Mouse (Mus musculus) left cerebral cortex, adult 8-10 months (tissue): Measurements from ENCODE around the gene Fbxw25. TPM values are rescaled to one million over a fixed set of nuclear protein-coding genes. Genes with fewer than 3 reads are reported as not detected.
"Not testable (repeated sequence)": the region's sequence is repeated elsewhere in the genome, so short reads cannot be mapped to it uniquely, and the experiment has no call there.

Experiments
- DNase-seq, 2 experiments: peaks; one replicate each; pipeline ENCODE4 v3.0.0; 2022; ENCODE audit warnings: low spot score in 2 of 2
- total RNA-seq, 4 experiments: library from RNA; stranded (reverse); gene quantifications; 2 replicates each; pipeline ENCODE4 v1.2.4; 2022

Gene Fbxw25
- not detected for total RNA-seq

DNA sequence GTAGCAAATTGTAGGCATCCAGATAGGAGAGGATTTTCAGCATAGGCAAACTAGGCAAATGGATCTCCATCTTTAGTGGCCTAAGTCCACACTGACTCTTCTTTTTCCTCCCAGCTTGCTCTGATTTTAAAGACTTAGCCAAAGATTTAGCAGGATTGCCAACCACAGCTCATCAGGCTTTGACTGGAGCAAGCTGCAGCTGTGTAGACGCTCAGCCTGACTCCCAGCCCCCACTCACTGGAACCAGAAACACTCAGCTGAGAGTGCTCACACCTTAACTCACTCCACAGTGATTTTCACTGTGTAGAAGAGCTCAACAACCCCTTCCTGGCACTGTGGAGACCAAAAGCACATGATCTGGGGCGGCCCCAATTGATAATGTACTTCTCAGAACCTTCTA lies at the start of gene Fbxw25:
Gene Fbxw25 (minus strand): TSS at position 101 of the 400 bp plus-strand sequence.
- not testable (repeated sequence) for DNase-seq

DNA sequence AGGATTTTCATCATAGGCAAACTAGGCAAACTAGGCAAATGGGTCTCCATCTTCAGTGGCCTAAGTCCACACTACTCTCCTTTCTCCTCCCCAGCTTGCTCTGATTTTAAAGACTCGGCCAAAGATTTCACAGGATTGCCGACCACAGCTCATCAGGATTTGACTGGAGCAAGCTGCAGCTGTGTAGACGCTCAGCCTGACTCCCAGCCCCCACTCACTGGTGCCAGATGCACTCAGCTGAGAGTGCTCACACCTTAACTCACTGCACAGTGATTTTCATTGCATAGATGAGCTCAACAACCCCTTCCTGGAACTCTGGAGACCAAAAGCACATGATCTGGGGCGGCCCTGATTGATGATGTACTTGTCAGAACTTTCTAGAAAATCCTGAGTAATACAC lies 38.1 kb upstream of the Fbxw25 start, which contains the start of gene Fbxw18:
Gene Fbxw18 (minus strand): TSS at position 101 of the 400 bp plus-strand sequence.
- DNase-seq: not testable (repeated sequence)

- peak in 1 of 2 experiments; percentile 6 for DNase-seq
These were observed 20.8 kb upstream of the Fbxw25 start for GRCm38 (mm10) chr9:109685299-109685698.

DNA sequence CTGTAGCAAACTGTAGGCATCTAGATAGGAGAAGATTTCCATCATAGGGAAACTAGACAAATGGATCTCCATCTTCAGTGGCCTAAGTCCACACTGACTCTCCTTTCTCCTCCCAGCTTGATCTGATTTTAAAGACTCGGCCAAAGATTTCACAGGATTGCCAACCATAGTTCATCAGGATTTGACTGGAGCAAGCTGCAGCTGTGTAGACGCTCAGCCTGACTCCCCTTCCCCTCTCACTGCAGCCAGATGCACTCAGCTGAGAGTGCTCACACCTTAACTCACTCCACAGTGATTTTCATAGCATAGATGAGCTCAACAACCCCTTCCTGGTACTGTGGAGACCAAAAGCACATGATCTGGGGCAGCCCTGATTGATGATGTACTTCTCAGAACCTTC lies 38.5 kb downstream of the Fbxw25 start, which contains the start of gene Fbxw24:
Gene Fbxw24 (minus strand): TSS at position 101 of the 400 bp plus-strand sequence.
- DNase-seq: not testable (repeated sequence)

DNA sequence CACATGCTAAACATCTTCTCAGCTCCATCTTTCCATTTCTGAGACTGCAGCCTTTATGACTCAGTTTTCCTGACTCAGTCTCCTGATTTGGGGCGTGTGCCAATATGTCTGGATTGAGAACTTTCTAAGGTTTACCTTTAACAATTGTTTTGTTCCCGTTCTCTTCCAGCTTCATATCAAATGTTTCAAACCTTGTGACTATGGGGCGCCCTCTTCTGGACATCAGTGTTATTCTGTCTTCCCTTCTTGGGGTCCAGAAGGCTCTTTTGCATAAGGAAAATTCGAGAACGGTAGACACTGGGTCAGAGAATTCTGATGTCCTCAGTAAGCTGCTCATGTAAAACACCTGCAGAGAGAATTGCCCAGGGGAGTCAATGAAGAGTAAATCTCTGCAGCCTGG lies 57.6 kb downstream of the Fbxw25 start:
- peak; percentile 1 to 5 for DNase-seq

DNA sequence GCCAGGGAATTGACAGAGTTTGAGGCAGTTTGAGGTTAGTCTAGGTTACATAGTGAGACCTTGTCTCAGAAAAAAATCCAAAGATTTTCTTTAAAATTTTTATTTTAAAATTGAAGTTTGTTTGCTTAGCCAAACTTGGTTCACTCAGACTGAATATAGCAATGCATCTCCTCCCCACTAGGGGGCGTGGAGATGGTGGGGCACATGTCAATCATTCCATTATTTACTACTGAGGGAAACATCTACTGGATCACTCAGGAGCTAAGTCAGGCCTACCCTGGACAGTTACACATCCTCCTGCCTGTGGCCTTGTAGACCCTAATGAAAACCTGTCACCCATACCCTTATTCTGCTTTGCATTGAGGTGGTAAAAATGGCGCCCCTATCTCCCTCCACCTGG lies 62.3 kb downstream of the Fbxw25 start:
- DNase-seq: not testable (repeated sequence)

DNA sequence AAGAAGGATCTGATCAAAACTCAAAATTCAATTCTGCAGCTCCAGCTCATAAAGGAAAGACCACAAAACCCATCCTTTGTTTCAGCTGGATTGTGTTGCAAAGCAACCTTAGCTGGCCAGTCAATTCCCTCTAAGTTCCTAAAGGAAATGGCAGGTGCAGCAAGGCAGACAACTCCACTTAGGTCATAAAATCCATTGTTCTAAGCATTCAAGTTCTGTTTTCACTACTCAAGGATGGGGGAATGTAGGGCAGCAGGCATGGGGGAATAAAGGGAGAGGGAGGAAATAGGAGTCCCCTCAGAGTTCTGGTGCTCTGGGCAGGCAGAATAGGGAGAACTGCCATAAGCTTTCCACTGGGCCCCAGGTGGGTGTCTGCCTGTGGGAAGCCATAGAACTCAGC lies 67.2 kb downstream of the Fbxw25 start:
- DNase-seq: no peak

Other genes with a start within 250 kb of the Fbxw25 start
- not detected for gene Fbxw16, start 215.5 kb downstream of the Fbxw25 start, total RNA-seq
- gene Fbxw19, start 168.8 kb downstream of the Fbxw25 start, total RNA-seq: not detected
- not detected for gene Fbxw15, start 96.4 kb downstream of the Fbxw25 start, total RNA-seq
- gene Fbxw24, start 38.6 kb downstream of the Fbxw25 start, total RNA-seq: not detected
- not detected for gene Fbxw18, start 38.0 kb upstream of the Fbxw25 start, total RNA-seq
- gene Fbxw26, start 81.4 kb upstream of the Fbxw25 start, total RNA-seq: not detected
- not detected for gene Fbxw27, start 126.0 kb upstream of the Fbxw25 start, total RNA-seq
- gene Spink8, start 147.6 kb upstream of the Fbxw25 start, total RNA-seq: 1 to 10 TPM in 3 of 4 experiments, under 1 TPM in 1; 0.78 to 5.6 (median 1.9) TPM
- 10 to 100 TPM in 3 of 4 experiments, 1 to 10 TPM in 1; 9.2 to 13.7 (median 11.5) TPM for gene Nme6, start 168.1 kb upstream of the Fbxw25 start, total RNA-seq
- not detected for gene Camp, start 185.0 kb upstream of the Fbxw25 start, total RNA-seq
- 1 to 10 TPM; 4.8 to 6.1 (median 5.6) TPM for gene Cdc25a, start 210.9 kb upstream of the Fbxw25 start, total RNA-seq